Mouse (Mus musculus): ENCODE measurements around the gene Sema4g. TPM values are rescaled to one million over a fixed set of nuclear protein-coding genes. Genes with fewer than 3 reads are reported as not detected.

The Sema4g gene
- polyA plus RNA-seq, 1 experiment from 2014 or later: 3.1 TPM

GRCm38 (mm10) chr19:45047935-45048643, 59.2 kb downstream of the Sema4g start:
- peaks cover 36% of the 10 kb centered on the region for H3K4me1 ChIP-seq
- peak overlapping the region; percentile 66 for H3K4me3 ChIP-seq
- peaks cover 8% of the 10 kb centered on the region; the same call in 1 of the 2 replicates for H3K36me3 ChIP-seq
- 69% methylated on average over 11 of the region's 11 CpGs for WGBS
- no peaks in the 10 kb centered on the region for H3K9me3 ChIP-seq (replicated peaks)
- H3K27me3 ChIP-seq (ENCODE audit: low read depth, poor library complexity, severe bottlenecking): peaks cover 61% of the 10 kb centered on the region
- peak overlapping the region; percentile 84 for H3K27ac ChIP-seq (replicated peaks)
- DNase-seq (ENCODE audit: low spot score): no peak

DNA sequence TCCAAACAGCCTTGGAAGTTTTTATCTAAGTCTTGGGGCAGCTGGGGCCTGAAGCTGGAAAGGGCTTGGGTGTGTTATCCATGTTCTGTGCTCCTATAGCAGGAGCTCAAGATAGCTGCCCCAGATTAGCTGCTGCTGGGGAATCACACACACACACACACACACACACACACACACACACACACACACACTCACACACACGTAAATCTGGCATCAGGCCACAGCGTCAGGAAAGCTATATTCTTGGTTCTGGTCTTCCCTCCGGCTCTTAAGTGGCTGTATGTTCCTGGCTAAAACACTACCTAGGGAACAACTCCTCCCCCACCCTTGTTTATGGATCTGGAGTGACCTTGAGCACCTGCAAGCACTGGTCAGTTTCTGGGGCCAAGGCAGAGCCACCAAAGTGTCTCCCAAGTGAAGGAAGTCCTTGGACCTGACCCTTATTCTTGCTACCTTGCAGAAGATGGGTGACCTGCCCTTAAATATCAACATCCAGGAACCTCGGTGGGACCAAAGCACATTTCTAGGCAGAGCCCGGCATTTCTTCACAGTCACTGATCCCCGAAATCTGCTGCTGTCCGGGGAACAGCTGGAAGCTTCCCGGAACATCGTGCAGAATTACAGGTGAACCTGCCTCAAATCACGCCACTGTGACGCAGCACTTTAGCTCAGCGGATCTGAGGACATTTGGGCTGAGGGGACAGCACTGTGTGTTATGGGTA, 59.9 kb downstream of the Sema4g start:
- DNase-seq (ENCODE audit: low spot score): no peak
- 86% methylated on average over 12 of the region's 12 CpGs for WGBS
- H3K36me3 ChIP-seq: peaks cover 8% of the 10 kb centered on the region; the same call in 1 of the 2 replicates
- no peaks in the 10 kb centered on the region for H3K9me3 ChIP-seq (replicated peaks)
- peak overlapping the region; percentile 66 for H3K4me3 ChIP-seq
- peak overlapping the region; percentile 84; the same call in 1 of the 2 replicates for H3K27ac ChIP-seq (replicated peaks)
- peaks cover 36% of the 10 kb centered on the region for H3K4me1 ChIP-seq
- peaks cover 58% of the 10 kb centered on the region for H3K27me3 ChIP-seq (ENCODE audit: low read depth, poor library complexity, severe bottlenecking)

DNA sequence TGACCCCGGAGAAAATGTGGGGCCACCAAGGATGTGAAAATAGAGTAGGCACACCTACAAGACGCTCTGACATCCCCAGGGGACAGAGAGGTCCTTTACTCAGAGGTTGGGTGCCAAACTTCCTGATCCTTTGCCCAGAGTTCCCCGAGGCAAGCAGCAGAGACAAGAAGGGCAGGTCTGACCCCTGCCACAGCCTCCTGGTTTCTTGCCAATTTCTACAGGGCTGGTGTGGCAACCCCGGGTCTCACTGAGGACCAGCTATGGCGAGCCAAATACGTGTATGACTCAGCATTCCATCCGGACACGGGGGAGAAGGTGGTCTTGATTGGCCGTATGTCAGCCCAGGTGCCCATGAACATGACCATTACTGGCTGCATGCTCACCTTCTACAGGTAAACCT, 60.6 kb downstream of the Sema4g start:
- Histone ChIP-seq H3K36me3 (peaks cover 8% of the 10 kb centered on the region; the same call in 1 of the 2 replicates), H3K4me1 (peaks cover 40% of the 10 kb centered on the region), H3K9me3 (replicated peaks) (no peaks in the 10 kb centered on the region), H3K4me3 (no peak overlapping the region), H3K27me3 (ENCODE audit: low read depth, poor library complexity, severe bottlenecking) (peaks cover 52% of the 10 kb centered on the region), H3K27ac (replicated peaks) (no peak overlapping the region)
- 76% methylated on average over 9 of the region's 9 CpGs for WGBS
- DNase-seq (ENCODE audit: low spot score): no peak

Other genes starting within 250 kb of the Sema4g start
- gene Pax2, start 233.1 kb upstream of the Sema4g start, polyA plus RNA-seq (2016; fragmentation: Nextera tagmentation; extraction: Ambion mirVana): 0.60 and 1.1 TPM in 2 replicates
- 37.2 and 39.1 TPM in 2 replicates for gene Slf2, start 58.0 kb upstream of the Sema4g start, polyA plus RNA-seq (2016; fragmentation: Nextera tagmentation; extraction: Ambion mirVana)
- gene Twnk, start 16.6 kb downstream of the Sema4g start, polyA plus RNA-seq (2016; fragmentation: Nextera tagmentation; extraction: Ambion mirVana): 31.4 and 33.6 TPM in 2 replicates
- 71.6 and 72.9 TPM in 2 replicates for gene Mrpl43, start 17.3 kb downstream of the Sema4g start, polyA plus RNA-seq (2016; fragmentation: Nextera tagmentation; extraction: Ambion mirVana)
- gene Lzts2, start 25.3 kb downstream of the Sema4g start, polyA plus RNA-seq (2016; fragmentation: Nextera tagmentation; extraction: Ambion mirVana): 55.1 and 58.4 TPM in 2 replicates
- 0.19 and 0.34 TPM in 2 replicates for gene Pdzd7, start 56.6 kb downstream of the Sema4g start, polyA plus RNA-seq (2016; fragmentation: Nextera tagmentation; extraction: Ambion mirVana)
- 8.3 and 15.3 TPM in 2 replicates for gene Sfxn3, start 58.4 kb downstream of the Sema4g start, polyA plus RNA-seq (2016; fragmentation: Nextera tagmentation; extraction: Ambion mirVana)
- 0.38 and 0.39 TPM in 2 replicates for gene Kazald1, start 86.1 kb downstream of the Sema4g start, polyA plus RNA-seq (2016; fragmentation: Nextera tagmentation; extraction: Ambion mirVana)
- 0.11 and 0.22 TPM in 2 replicates for gene Tlx1, start 161.6 kb downstream of the Sema4g start, polyA plus RNA-seq (2016; fragmentation: Nextera tagmentation; extraction: Ambion mirVana)
- 0.05 TPM in 1 of 2 replicates, not detected in the other for gene Lbx1, start 246.7 kb downstream of the Sema4g start, polyA plus RNA-seq (2016; fragmentation: Nextera tagmentation; extraction: Ambion mirVana)

All from midbrain, embryonic 10.5 days (tissue).